Comparison of ENCODE assay signal across 8 mouse cellular contexts in genomic region chr9:124425411-124425885, GRCm38 (mm10). TPM values are rescaled to one million over a fixed set of nuclear protein-coding genes. Genes with fewer than 3 reads are reported as not detected.
A peak's percentile ranks its signal among the peaks of the same experiment; 100 is the strongest.
DNase-seq lines count a peak whose midpoint lies in the region; ATAC-seq lines count a peak whose summit lies in the region.

No protein-coding gene starts in this region.

- peaks cover 3% of the 10 kb centered on the region; the same call in 1 of the 2 replicates for H3K27me3 ChIP-seq in hindbrain, embryonic 15.5 days

- H3K4me1 ChIP-seq in hindbrain, embryonic 15.5 days (replicated peaks), result no peaks in the 10 kb centered on the region

- H3K9ac ChIP-seq in hindbrain, embryonic 15.5 days, result peak overlapping the region; percentile 53

- no peaks in the 10 kb centered on the region for H3K9me3 ChIP-seq in hindbrain, embryonic 15.5 days

- WGBS in hindbrain, embryonic 15.5 days, result under 1% methylated on average over 45 of the region's 47 CpGs

- peak overlapping the region; percentile 75 for H3K4me2 ChIP-seq in hindbrain, embryonic 15.5 days

- no peaks in the 10 kb centered on the region for H3K36me3 ChIP-seq in hindbrain, embryonic 15.5 days

- H3K27ac ChIP-seq in hindbrain, embryonic 15.5 days (replicated peaks), result peak overlapping the region; percentile 98

- peak; percentile 57 for ATAC-seq in hindbrain, embryonic 15.5 days (ENCODE audit: low FRiP score, low read depth)

- peak; percentile 91 for DNase-seq in R1 (ENCODE audit: low read depth, low spot score)
- DNase-seq in cerebellum, postnatal 14 days, result peak; percentile 99
- peak; percentile 94 to 97 for DNase-seq in frontal cortex, postnatal 36 days (ENCODE audit: low spot score in 2 of 2)
- peak; percentile 93 to 94 for DNase-seq in layer of hippocampus, postnatal 36 days
- DNase-seq in lung, postnatal 25 days (ENCODE audit: low spot score), result peak; percentile 91
- DNase-seq in retina, adult 2 months (ENCODE audit: low read depth, low spot score), result peak; percentile 92
- DNase-seq in thymus, postnatal 25 days, result peak; percentile 84

- H3K4me3 ChIP-seq in hindbrain, embryonic 15.5 days, result peak overlapping the region; percentile 76

RNA-seq across cellular contexts. Expression of gene Ppp2r3d, which starts 51.2 kb away (rescaled TPM):
- 152 and 180 TPM in 2 replicates for polyA plus RNA-seq in hindbrain, embryonic 15.5 days (2015; fragmentation: Nextera tagmentation; extraction: Ambion mirVana)
- 10 to 100 TPM; 95.5 to 95.6 TPM for total RNA-seq in layer of hippocampus, postnatal 36 days (2021)

Comparison
In these comparisons a context has a peak if more than half of its experiments do, and no peak if none do; other contexts are left out.
1. Peak in every context shown above with its lines: DNase-seq, ATAC-seq, H3K4me3 ChIP-seq and H3K27ac ChIP-seq.